Mouse (Mus musculus): Measurements from ENCODE around the gene Skap2. TPM values are rescaled to one million over a fixed set of nuclear protein-coding genes. Genes with fewer than 3 reads are reported as not detected.

Skap2 gene
- total RNA-seq, 2 experiments from 2014 or later, result 4.5 to 4.9 TPM

DNA sequence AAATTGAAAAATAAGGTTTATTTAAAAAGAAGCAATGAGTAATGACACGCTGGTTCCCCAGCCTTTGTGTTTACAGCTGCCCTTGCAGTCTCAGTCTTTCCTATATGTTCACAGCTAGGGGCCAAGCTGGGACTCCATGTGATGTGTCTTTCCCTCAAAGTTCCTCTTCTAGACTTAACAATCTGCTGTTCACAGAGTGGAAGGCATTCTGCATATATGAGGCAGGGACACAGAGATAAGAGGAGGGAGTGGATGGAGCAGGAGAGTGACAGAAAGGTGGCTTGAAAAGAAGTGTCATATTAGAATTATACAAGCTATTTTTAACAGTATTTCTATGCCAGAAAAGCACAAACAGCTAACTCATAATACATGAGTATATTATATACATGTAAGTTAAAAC is 110.8 kb downstream of the Skap2 start:
- no peak for DNase-seq
- intact Hi-C loops (cut with DNase I), result no loop called here

DNA sequence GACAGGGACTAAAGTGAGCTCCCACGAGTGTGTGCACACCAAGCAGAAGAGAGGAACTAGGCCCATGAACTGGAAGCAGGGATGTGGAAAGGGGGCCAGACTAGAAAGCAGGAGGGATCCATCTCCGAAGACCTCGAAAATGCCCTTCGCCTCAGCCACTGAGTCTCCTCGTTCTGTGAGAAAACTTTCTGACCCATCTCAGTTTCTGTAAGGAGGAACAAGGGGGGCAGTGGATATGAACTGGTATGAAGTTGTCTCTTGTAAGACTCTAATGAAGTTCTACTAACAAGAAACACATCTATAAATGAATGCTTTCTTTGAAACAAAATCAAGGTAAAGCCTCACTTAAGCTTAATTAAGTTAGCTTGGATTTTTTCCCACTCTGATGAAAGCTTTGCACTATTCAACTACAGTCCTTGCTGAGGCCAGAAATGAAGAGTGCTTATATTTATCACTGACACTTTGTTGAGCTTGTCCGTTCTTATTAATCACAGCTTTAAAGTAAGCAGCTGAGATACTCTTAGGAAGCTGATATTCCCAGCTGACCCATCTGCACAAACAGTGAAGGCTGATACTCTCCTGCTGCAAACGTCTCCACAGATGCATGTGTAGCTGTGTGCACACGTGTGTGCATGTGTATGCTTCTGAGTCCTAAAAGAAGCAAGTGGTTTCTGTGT is 113.9 kb downstream of the Skap2 start:
- intact Hi-C loops (cut with DNase I), result no loop called here

DNA sequence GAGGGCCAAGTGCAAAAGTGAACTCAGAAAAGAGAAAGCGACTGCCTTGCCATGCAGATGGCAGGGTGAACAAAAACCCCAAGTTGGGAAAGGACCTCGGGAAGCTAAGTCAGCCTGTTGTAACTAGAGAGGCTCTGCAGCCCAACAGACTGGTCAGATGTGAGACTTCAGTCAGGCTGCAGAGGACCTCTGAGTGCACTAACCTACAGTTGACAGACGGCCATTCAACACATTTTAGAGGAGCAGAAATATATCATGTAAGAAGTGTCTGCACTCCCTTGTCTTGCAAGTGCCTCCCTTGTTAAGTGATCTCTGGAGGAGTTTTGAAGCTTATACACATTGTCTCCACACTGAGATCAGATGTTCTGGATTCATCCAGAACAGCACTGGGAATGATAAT is 116.6 kb downstream of the Skap2 start:
- DNase-seq, result no peak
- intact Hi-C loops (cut with DNase I), result no loop called here

More for the DNA sequence above, 113.9 kb downstream of the Skap2 start:
- no peak for DNase-seq

DNA sequence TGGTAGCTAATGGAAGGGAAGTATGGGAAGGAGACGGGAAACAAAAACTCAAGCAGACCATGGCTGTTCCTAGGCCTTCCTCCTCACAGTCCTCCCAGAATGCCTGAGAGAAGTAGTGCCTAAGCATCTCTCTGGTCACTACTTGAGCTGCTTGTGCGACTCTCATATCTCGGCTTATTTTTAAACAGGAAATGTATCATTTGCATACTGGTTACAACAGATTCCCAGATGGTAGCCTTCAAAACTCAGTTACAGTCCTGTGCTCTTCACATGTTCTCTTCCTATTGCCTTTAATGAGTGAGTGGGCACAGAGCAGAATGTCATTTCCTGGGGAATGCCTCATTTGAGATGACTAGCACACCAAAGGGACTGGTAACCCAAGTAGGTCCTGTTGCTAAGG is 117.6 kb downstream of the Skap2 start:
- DNase-seq, result no peak
- intact Hi-C loops (cut with DNase I), result no loop called here

DNA sequence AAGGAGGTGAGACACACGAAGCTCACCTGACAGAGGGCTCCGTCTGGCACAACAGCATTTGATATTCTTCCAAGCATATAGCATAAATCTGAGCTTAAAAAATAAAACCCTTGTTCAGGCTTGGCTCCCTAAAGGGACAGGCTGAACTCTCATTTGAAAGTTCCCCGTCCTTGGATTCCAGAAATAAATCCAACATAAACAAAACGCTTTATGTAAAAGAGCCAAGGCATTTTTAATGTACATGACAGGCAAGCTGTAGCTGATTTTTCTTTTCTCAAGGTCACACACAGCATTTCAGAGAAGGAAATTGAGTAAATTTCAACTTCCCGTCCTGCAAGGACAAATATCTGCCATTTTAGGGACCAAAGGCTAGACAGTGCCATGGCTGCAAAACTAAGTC is 122.0 kb downstream of the Skap2 start:
- intact Hi-C loops (cut with DNase I), result no loop called here
- no peak for DNase-seq

DNA sequence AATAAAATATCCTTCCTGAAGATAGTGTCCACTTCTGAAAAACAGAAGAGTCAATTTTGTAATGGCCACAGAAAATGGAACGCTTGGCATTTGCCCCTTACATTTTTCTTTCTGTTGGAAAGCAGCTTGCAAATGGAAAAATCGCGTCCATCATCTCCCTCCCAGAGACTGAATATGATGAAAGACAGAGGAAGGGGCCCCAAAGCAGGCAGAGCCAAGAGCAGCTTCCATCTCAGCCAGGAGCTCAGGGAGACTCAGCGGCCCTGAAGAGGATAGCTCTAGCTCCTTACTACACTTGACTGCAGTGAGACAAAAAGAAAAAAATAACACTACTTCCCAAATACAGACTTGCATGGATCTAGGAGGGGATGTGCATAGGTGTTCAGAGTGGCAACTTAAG is 122.5 kb downstream of the Skap2 start:
- intact Hi-C loops (cut with DNase I), result loop anchor here (10.0 kb wide), 1 partner anchor 105 kb away; no protein-coding TSS in a partner anchor
- DNase-seq, result no peak

DNA sequence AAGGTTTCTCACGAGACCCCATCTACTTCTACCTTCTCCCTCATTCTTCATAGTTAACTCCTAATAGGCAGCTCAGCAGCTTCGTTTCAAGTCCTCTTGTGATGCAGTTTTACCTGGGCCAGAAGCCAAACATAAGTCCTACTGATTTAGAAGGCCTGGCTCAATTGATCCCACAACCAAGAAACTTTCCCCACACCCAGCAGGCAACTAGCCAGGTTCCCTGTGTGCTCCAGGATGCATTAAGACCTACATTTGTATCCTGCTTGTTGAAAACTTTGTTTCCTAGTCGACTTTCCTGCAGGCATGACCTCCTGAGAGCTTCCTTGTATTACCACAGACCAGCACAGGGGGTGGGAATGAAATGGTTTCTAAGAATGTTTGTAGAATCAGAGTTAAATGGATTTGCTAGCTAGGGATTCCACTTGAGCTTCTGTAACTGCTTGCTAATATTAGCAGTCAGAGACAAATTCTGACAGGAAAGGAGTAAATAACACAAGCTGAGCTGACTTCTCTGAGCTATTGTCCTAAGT is 125.4 kb downstream of the Skap2 start:
- intact Hi-C loops (cut with DNase I), result loop anchor here (10.0 kb wide), 1 partner anchor 108 kb away; no protein-coding TSS in a partner anchor
- no peak for DNase-seq

DNA sequence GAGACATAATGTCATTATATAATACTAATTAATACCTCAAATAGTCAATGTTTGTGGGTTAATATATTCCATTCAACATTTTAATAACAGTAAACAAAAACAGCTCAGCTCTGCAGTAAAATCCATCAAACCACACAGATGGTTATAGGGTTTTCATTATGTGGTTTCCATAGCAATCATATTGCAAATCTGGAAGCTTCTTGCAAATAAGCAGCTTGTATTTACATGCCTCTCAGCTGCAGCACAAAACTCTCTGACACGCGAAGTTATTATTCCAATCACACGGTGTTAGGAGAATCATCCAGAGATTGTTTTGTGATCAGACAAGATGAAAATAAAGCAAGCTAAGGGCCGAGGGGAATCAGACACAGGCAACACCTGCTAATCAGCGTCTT is 129.5 kb downstream of the Skap2 start:
- intact Hi-C loops (cut with DNase I), result loop anchor here (10.0 kb wide), 1 partner anchor 112 kb away; no protein-coding TSS in a partner anchor
- DNase-seq, result no peak

DNA sequence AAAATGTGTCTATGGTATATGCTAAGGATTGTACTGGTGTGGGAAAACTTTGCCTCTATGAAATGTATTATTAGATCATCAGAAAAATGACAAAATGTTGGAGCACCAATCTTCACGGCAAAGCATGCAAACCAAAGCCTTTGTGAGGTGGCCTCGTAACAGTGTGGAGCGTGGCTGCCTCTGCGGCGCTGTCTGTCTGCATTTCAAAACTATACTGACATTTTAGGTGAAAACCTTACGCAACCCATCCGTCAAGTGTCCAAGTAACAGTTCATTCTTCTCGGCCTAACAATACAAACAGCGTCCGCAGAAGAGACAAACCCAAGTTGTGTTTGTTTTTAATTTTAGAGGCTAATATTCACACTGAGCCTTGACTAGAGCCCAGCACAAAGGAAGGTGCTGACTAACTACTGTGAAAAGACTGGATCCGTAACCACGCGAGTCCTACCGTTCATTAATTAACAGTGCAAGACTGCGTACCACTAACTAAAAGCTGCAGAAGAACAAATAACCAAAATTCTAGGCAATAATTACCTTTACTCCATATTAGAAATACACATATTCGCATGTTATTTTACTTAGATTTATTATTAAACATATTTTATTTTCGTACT is 130.0 kb downstream of the Skap2 start:
- intact Hi-C loops (cut with DNase I), result loop anchor here (10.0 kb wide), 1 partner anchor 112 kb away; no protein-coding TSS in a partner anchor
- DNase-seq, result no peak

DNA sequence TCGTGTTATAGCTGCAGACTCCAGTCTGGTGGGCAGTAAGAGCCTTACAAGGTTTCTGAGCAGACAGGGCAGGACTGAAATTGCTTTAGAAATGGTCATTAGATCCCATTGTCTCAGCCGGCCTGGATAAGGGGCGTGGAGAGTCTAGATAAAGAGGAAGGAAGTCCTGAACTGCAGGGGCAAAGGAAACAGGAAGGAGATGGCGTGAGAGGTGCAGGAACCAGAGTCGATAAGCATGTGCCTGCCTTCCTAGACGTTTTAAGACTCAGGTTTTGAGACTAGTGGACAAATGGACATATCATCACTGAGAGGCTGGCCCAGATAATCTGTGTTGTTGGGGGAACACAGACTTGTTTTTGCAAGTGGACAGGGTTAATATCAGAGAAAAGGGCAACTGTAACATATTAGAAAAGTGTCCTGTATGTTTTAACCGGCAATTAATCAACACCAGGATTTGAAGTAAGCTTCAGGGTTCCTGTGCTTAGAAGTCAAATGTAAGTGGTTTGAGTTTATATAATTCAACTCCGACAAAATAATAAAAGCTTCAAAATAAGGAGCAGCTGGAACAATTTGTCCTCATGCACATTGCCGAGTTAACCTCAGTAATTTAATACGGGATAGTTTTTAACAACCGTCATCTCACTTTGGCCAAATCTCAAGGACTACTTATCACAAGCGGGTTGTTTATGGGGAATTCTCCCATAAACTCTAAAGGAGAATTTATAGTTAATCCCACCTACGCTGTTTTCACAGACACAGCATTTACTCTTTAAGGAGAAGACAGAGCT is 131.0 kb downstream of the Skap2 start:
- intact Hi-C loops (cut with DNase I), result loop anchor here (10.0 kb wide), 1 partner anchor 113 kb away; no protein-coding TSS in a partner anchor
- no peak for DNase-seq

DNA sequence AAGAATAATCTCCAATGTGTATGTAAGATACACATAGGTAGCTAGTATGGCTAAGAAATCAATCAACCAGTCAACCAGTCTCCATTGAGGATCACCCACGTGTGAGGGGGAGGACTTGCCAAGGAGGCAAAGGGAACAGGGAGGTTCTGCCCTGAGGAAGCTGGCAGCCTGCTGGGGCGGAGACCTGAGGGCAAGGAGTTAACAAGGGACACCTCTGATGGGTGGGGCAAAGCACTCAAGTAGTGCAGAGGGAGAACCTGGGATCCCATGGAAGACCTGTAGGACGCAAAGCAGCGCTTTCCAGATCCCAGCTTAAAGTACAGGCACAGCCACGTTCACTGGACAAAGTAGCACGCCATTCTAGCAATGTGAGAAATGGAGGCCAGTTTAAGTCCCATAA is 131.6 kb downstream of the Skap2 start:
- no peak for DNase-seq
- intact Hi-C loops (cut with DNase I), result loop anchor here (10.0 kb wide), 1 partner anchor 114 kb away; no protein-coding TSS in a partner anchor

DNA sequence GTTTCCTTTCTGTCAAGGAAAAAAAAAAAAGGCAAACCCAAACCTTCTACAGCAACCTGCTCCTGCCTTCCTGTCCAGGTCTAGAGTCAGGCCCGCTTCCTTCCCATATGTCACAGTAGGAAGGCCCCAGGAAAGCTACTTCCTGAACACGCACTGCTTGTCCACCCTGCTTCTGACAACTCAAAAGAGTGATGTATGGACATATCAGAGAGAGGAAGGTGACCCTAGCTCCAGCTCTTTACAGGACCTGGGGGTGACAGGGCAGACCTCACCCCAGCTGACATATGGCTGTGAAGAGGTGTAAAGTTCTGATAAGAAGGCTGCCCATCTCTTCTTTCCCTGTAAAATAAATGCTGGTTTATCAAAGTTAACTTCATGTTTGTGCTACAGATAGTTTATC is 133.8 kb downstream of the Skap2 start:
- intact Hi-C loops (cut with DNase I), result loop anchor here (10.0 kb wide), 1 partner anchor 316 kb away; the partner anchor contains the start of gene Hoxa4

DNA sequence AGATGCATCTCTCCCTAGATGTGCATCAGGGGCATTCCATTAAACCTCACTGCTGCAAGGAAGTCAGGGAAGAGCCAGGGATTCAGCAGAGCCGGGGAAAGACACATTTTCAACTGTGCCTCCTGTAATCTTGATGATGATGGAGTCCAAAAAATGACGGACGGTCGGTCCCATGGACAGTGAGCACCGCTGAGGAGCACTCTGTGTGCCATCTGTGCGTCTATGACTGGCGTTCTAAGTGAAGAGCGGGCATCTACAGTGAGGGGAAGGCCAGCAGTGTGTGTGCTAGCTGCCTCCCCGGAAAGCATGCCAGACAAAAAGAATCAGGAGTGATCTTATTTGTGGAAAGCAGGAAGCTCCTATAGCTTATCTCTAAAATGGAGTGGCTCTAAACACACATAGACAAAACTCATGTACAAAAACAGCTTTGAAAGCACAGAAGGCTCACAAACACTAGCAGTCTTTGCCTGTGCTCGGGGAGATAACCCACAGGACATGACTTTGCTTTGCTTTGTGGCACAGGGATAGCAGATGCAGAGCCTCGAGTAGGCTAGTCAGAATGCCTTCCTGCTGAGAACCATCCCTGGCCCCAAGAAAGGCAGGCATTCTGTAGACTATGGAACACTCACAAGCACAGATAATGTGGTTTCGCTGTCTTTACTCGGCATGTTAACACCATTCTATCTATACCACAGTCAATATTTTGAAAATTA is 135.4 kb downstream of the Skap2 start:
- intact Hi-C loops (cut with DNase I), result loop anchor here (10.0 kb wide), 1 partner anchor 318 kb away; the partner anchor contains the start of gene Hoxa4
- peak; percentile 26 for DNase-seq

More for the DNA sequence above, 133.8 kb downstream of the Skap2 start:
- DNase-seq, result no peak

DNA sequence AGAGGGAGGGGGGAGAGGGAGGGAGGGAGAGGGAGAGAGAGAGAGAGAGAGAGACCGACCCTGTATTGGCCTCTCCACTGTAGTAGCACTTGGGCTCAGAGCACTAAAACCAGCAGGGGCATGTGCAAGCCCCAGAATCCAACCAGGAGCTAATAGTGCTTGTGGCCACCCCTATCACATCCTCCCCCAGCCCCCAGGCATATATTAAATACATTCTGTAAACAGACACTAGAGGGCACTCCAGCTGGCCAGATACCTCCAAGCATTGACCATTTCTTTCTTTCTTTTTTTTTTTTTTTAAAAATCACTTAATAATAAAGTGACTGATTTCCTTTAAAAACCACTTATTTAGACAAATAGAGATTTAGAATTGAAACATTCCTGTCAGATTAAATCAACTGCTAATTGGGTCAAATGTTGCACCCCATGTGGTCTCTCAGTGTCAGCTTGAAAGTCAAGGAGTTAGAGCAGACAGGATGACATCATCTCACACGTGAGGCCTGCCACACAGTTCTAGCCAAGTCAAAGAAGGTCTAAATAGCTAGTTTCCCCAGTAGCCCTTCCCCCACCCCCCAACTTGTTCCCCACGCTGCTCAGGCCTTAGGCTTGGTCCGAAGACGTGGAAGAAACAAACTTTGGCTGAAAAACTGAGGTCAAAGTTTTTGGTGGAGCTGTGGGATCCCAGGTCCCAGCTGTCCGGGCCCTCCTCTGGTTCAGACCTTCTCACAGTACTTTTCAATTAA is 136.3 kb downstream of the Skap2 start:
- peak; percentile 46 for DNase-seq
- intact Hi-C loops (cut with DNase I), result loop anchor here (10.0 kb wide), 1 partner anchor 319 kb away; the partner anchor contains the start of gene Hoxa4

DNA sequence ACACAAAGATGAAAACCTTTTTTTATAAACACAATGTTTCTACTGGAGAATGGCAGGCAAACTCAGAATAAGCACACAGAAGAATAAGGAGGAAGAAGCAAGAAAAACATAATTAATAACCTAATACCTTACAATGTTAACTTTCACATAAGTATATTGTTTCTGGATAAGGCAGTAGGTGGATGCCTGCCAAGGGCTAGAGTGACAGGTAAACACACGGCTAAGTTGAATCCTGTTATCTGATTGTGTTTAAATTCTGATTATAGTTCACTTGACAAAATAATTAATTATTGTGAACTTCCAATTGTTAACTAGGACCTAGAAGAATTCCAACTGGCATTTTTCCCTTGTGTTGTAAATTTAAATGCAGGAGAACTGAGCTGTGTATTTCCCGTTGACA is 138.3 kb downstream of the Skap2 start:
- intact Hi-C loops (cut with DNase I), result loop anchor here (10.0 kb wide), 1 partner anchor 321 kb away; the partner anchor contains the start of gene Hoxa4
- no peak for DNase-seq

DNA sequence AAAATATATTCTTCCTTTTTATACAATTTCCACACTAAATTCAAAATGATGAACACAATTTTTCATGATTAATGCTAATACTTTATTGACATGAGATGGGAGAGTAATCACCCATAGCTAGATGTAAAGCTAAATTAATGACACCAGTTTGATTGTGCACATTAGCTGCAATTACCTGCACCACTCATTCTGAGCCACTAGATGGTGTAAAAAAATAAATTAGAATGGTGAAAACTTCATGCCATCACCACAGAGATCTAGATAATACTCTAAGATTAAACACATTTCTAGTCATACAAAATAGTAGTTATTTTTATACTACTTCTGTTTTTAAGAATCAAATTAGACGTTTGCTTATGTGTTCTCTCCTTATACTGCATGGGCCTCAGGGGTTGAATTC is 141.2 kb downstream of the Skap2 start:
- intact Hi-C loops (cut with DNase I), result loop anchor here (10.0 kb wide), 1 partner anchor 324 kb away; the partner anchor contains the start of gene Hoxa4
- no peak for DNase-seq

DNA sequence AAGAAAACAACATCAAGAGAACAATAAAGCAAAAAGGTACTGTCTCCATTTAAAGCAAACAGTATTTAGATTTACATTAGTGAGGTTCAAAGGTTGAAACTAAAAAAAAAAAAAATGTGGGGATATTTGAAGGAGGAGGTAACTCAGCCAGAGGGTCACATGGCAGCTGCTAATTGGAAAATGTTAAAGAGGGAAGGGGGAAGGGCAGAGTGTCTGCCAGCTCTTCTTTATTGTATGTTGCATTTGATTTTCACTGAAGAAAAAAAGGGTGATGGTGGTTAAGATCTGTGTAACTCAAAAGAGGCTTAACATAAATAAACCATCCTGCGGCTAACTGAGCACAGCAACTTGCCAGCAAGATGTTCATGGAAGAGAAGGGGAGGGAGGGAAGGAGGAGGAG is 142.1 kb downstream of the Skap2 start:
- no peak for DNase-seq
- intact Hi-C loops (cut with DNase I), result loop anchor here (10.0 kb wide), 1 partner anchor 325 kb away; the partner anchor contains the start of gene Hoxa4

DNA sequence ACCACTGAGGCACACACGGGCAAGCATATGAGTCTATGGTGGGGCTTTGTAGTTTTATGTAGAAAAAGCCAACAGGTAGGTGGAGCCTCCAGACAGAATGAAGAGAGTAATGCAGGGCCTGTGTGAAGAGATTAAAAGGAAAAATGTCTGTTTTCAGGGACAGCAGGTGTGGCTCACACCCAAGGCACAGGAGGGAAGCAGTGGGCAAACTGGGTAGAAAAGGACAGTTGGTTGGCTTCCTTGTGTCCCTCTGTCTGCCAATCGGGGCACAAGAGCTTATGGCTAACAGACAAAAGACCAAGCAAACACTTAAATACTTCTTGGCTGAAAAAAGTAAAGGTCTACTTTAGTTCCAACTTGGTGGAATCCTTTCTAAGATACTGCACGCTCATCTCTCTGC is 145.8 kb downstream of the Skap2 start:
- intact Hi-C loops (cut with DNase I), result no loop called here

DNA sequence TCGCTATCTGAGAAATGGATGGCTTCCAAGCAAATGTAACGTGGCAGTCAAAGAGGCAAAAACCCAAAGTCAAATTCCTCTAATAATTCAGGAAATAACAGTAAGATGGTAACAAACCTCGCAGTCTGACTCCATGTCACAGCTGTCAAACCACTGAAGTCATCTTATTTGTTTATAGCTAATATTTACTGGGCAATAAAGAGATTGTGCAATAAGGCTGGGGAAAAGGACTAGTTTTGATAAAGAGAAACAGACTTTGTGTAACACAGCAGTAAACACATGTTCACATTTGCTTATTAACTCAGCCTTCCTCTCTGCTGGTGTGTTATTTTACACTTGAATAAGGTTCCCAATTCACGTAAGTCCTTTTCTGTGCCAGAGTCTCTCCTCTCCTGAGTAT is 148.8 kb downstream of the Skap2 start:
- no peak for DNase-seq
- intact Hi-C loops (cut with DNase I), result no loop called here

More for the DNA sequence above, 145.8 kb downstream of the Skap2 start:
- DNase-seq, result no peak
